Mouse (Mus musculus) mouse trophoblast stem cell (cell line): Measurements from ENCODE around the gene Nsd1.
"Not testable (repeated sequence)": the region's sequence is repeated elsewhere in the genome, so short reads cannot be mapped to it uniquely, and the experiment has no call there.

Source experiments
- in situ Hi-C, 2 experiments: fragments of 300-500 bp; cut with MseI, MboI; formaldehyde crosslinking; loops; 2 replicates in 1 of 2; 3 replicates in 1 of 2; pipeline ENCODE4 v1.15.1; 2025

Nsd1 gene

GRCm38 (mm10) chr13:55190121-55190868 is 19.3 kb upstream of the Nsd1 start:
- in situ Hi-C loops, result no loop called here

GRCm38 (mm10) chr13:55191535-55191934 is 18.0 kb upstream of the Nsd1 start:
- in situ Hi-C loops, result no loop called here

GRCm38 (mm10) chr13:55202758-55203157 is 6.8 kb upstream of the Nsd1 start:
- in situ Hi-C loops, result not testable (repeated sequence)

- in situ Hi-C loops, result no loop called here
Observed at GRCm38 (mm10) chr13:55203740-55204139, 5.8 kb upstream of the Nsd1 start.

- in situ Hi-C loops, result no loop called here
Observed at GRCm38 (mm10) chr13:55204667-55205389, 4.8 kb upstream of the Nsd1 start.

- in situ Hi-C loops, result no loop called here
Observed at GRCm38 (mm10) chr13:55205448-55206205, 4.0 kb upstream of the Nsd1 start.

- in situ Hi-C loops, result no loop called here
Observed at GRCm38 (mm10) chr13:55208837-55209648, 539 bp upstream of the Nsd1 start.

- in situ Hi-C loops, result no loop called here
Observed at GRCm38 (mm10) chr13:55210193-55210970, 800 bp downstream of the Nsd1 start.

- in situ Hi-C loops, result no loop called here
Observed at GRCm38 (mm10) chr13:55210971-55211220, 1.3 kb downstream of the Nsd1 start.

GRCm38 (mm10) chr13:55211221-55212010 is 1.8 kb downstream of the Nsd1 start:
- in situ Hi-C loops, result no loop called here

GRCm38 (mm10) chr13:55212011-55212360 is 2.4 kb downstream of the Nsd1 start:
- in situ Hi-C loops, result no loop called here

- in situ Hi-C loops, result no loop called here
Observed at GRCm38 (mm10) chr13:55212361-55213137, 3.0 kb downstream of the Nsd1 start.

GRCm38 (mm10) chr13:55213138-55213806 is 3.7 kb downstream of the Nsd1 start:
- in situ Hi-C loops, result no loop called here

GRCm38 (mm10) chr13:55224364-55224763 is 14.8 kb downstream of the Nsd1 start:
- in situ Hi-C loops, result no loop called here

GRCm38 (mm10) chr13:55230701-55231100 is 21.1 kb downstream of the Nsd1 start:
- in situ Hi-C loops, result no loop called here

- in situ Hi-C loops, result no loop called here
Observed at GRCm38 (mm10) chr13:55243205-55243604, 33.6 kb downstream of the Nsd1 start.

GRCm38 (mm10) chr13:55247293-55248030 is 37.9 kb downstream of the Nsd1 start:
- in situ Hi-C loops, result no loop called here

- in situ Hi-C loops, result no loop called here
Observed at GRCm38 (mm10) chr13:55249246-55249645, 39.7 kb downstream of the Nsd1 start.
